Mouse (Mus musculus): ENCODE data around the gene Braf.

The Braf gene

DNA sequence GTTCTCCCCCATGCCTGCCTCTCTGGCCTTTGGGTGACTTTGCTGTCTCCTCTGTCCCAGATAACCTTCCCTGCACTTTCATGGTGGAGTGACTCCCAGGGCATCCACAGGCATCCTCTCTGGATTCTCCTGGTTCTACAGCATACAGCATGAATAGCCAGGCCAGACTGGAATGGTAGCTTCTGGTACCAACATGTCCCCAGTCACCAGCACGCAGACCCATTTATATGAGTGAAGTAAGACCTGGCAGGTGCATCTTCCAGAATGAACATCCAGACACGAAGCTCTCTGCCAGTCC lies 169.7 kb downstream of the Braf start:
- no peak for DNase-seq (ENCODE audit: low spot score)

DNA sequence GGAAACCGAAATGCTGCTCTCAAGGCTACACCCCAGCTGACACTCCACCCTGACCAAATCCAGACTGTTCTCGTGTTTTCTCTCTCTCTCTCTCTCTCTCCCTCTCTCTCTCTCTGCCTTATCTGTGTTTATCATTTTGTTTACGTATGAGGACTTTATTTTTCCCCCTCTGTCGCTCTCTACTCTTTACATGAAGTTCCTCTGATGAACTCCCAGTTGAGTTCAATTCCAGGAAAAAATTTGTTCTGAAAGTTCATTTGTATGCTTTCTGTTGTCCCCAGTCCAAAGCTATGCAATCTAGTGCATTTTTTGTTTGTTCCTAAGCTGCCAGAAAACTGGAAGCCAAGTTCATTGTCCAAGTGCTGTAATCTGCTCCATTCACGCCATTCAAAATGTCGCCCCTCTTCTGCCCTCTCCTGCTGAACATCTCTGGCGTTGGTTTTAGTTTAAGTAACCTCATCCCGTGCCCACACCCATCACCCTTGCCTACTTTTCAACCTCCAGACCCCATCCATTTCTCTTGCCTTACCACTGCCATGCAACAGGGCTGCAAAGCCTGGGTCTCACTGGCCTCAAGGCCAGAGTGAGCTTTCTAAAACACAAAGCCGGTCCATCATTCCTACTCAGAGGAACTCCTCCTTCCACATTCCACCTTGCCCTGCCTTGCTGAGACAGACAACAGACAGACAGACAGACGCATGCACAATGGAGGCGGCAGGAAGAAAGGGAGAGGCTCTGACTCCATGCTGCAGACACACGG lies 170.2 kb downstream of the Braf start:
- DNase-seq (ENCODE audit: low spot score) = no peak

Measured in ovary, adult 18-20 months (tissue).